ENCODE assay signal across 8 mouse cellular contexts in genomic region chr8:111299821-111300568, GRCm38 (mm10). TPM values are rescaled to one million over a fixed set of nuclear protein-coding genes. Genes with fewer than 3 reads are reported as not detected.
DNase-seq lines count a peak whose midpoint lies in the region; ATAC-seq and TF ChIP-seq lines count a peak whose summit lies in the region.

Gene Rfwd3, minus strand, starts transcription at chr8:111300222.

- intact Hi-C loops in gastrocnemius, adult 2 months (cut with DNase I), result no loop called here
- intact Hi-C loops in left cerebral cortex, adult 2 months (cut with DNase I), result loop anchor here (1.0 kb wide), 1 partner anchor 41 kb away; the partner anchor contains the start of gene Glg1

- no peaks in the 10 kb centered on the region for H3K27me3 ChIP-seq in hindbrain, postnatal 0 days (ENCODE audit: insufficient read depth, low read length)

- H3K9ac ChIP-seq in hindbrain, postnatal 0 days (replicated peaks; ENCODE audit: low read length), result peak within 1 kb of the TSS; percentile 84

- peak within 1 kb of the TSS; percentile 75 for H3K4me2 ChIP-seq in hindbrain, postnatal 0 days (ENCODE audit: low read depth, low read length)

- ATAC-seq in common myeloid progenitor, adult 5-6 weeks (replicated peaks; ENCODE audit: low read depth, poor library complexity, severe bottlenecking), result peak; percentile 98
- peak; percentile 100 for ATAC-seq in hindbrain, postnatal 0 days
- ATAC-seq in megakaryocyte, adult 5-6 weeks (ENCODE audit: poor library complexity, severe bottlenecking), result peak; percentile 98

- under 1% methylated on average over 64 of the region's 67 CpGs for WGBS in hindbrain, postnatal 0 days

- peak within 1 kb of the TSS; percentile 92 for H3K27ac ChIP-seq in gastrocnemius, adult 2 months
- peak within 1 kb of the TSS; percentile 76 for H3K27ac ChIP-seq in hindbrain, postnatal 0 days
- H3K27ac ChIP-seq in left cerebral cortex, adult 2 months, result peak within 1 kb of the TSS; percentile 80

- H3K9me3 ChIP-seq in hindbrain, postnatal 0 days (ENCODE audit: low read length), result no peaks in the 10 kb centered on the region

- H3K4me1 ChIP-seq in hindbrain, postnatal 0 days (ENCODE audit: insufficient read depth, low read length), result no peaks in the 10 kb centered on the region

- peak; percentile 100 for DNase-seq in ZHBTc4 (ENCODE audit: low read depth, low spot score)
- DNase-seq in gastrocnemius, adult 2 months, result peak; percentile 98
- DNase-seq in hindbrain, postnatal 0 days (ENCODE audit: low spot score), result peak; percentile 97
- DNase-seq in left cerebral cortex, adult 2 months (ENCODE audit: extremely low spot score in 1 of 2, low spot score in 2 of 2), result peak; percentile 95 to 97
- DNase-seq in right cerebral cortex, adult 2 months (ENCODE audit: low spot score in 2 of 2), result peak; percentile 97 to 98
- DNase-seq in urinary bladder, postnatal 14 days (ENCODE audit: low spot score), result peak; percentile 97

- H3K4me3 ChIP-seq in gastrocnemius, adult 2 months, result peak within 1 kb of the TSS; percentile 96
- peak within 1 kb of the TSS; percentile 98 for H3K4me3 ChIP-seq in hindbrain, postnatal 0 days (ENCODE audit: low read length)
- peak within 1 kb of the TSS; percentile 100 for H3K4me3 ChIP-seq in left cerebral cortex, adult 2 months

- no peaks in the 10 kb centered on the region for H3K36me3 ChIP-seq in hindbrain, postnatal 0 days (ENCODE audit: insufficient read depth, low read length)

- peak; percentile 20; the same call in 1 of the 2 replicates for TF ChIP-seq CTCF in gastrocnemius, adult 2 months (IDR thresholded peaks at IDR 0.05)
- TF ChIP-seq CTCF in hindbrain, postnatal 0 days (IDR thresholded peaks at IDR 0.05; ENCODE audit: low read depth), result peak; percentile 26; the same call in 1 of the 2 replicates
- peak; percentile 9 for TF ChIP-seq CTCF in left cerebral cortex, adult 2 months (IDR thresholded peaks at IDR 0.05)

RNA-seq across cellular contexts. Expression of gene Rfwd3, which starts in this region (rescaled TPM):
- total RNA-seq in common myeloid progenitor, adult 5-6 weeks (2017), result 63.4 and 74.0 TPM in 2 replicates
- total RNA-seq in gastrocnemius, adult 2 months (2021), result 1 to 10 TPM; 4.5 to 5.2 TPM
- total RNA-seq in hindbrain, postnatal 0 days (2014; rRNA removed), result 21.6 and 26.6 TPM in 2 replicates
- 14.8 and 15.4 TPM in 2 replicates for polyA plus RNA-seq in hindbrain, postnatal 0 days (2015; fragmentation: Nextera tagmentation; extraction: Ambion mirVana)
- total RNA-seq in left cerebral cortex, adult 2 months (2021), result 10 to 100 TPM; 19.6 to 19.9 TPM
- 52.6 and 58.1 TPM in 2 replicates for total RNA-seq in megakaryocyte, adult 5-6 weeks (2015)
- total RNA-seq in megakaryocyte, adult 5-6 weeks (2017), result 74.0 and 75.1 TPM in 2 replicates

Comparison
In these comparisons a context has a peak if more than half of its experiments do, and no peak if none do; other contexts are left out.
1. Peak in every context shown above with its lines: DNase-seq, ATAC-seq, H3K4me3 ChIP-seq and H3K27ac ChIP-seq.